Mouse (Mus musculus) spleen, adult 2 months (tissue): ENCODE results near the gene St6galnac3.

ENCODE experiments used
- CTCF ChIP-seq: fragments of 200-500 bp; IDR thresholded peaks from 2 replicates; pipeline ENCODE4 v1.5.1; 2011; ENCODE audit warnings: mild to moderate bottlenecking, inconsistent platforms; ENCODE audit not compliant: insufficient read depth, insufficient read length, insufficient replicate concordance; ENCODE audit errors: extremely low read depth
- POLR2A ChIP-seq: fragments of 200-500 bp; IDR thresholded peaks from 2 replicates; pipeline ENCODE4 v1.6.1; 2011; ENCODE audit warnings: low read depth, low read length, inconsistent platforms

DNA sequence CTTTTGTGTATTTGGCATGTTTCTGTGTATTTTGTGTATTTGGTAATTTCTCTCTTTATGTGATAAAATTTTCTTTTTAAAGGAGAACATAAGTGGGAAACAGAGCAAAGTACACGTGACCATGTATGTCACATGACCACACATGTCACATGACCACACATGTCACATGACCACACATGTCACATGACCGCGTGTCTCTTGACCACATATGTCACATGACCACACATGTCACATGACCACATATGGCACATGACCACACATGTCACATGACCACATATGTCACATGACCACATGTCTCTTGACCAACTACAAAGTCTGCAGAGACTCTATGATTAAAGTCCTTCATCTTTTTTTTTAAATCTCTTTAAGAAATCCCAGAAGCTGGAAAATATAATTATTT lies 413.0 kb downstream of the St6galnac3 start:
- TF ChIP-seq CTCF (no peak), POLR2A (no peak)
